Mouse (Mus musculus) neural tube, embryonic 12.5 days (tissue): ENCODE results near the gene Hormad2. TPM values are rescaled to one million over a fixed set of nuclear protein-coding genes. Genes with fewer than 3 reads are reported as not detected.

Experiments
- ATAC-seq: fragments of 200-750 bp; cut with Nextera tagmentation; 2 replicates; pipeline ENCODE4 v1.8.0; 2017; ENCODE audit warnings: low read depth, mild to moderate bottlenecking, moderate TSS enrichment, moderate library complexity; ENCODE audit not compliant: low FRiP score
- H3K27ac ChIP-seq: fragments of 300-500 bp; sonication (generic); 2 replicates; pipeline ENCODE4 v1.5.1; 2016
- H3K27me3 ChIP-seq: fragments of 300-500 bp; sonication (generic); replicated peaks from 2 replicates; pipeline ENCODE4 v1.6.1; 2016; ENCODE audit warnings: mild to moderate bottlenecking
- H3K36me3 ChIP-seq: fragments of 300-500 bp; sonication (generic); 2 replicates; pipeline ENCODE4 v1.6.1; 2016; ENCODE audit warnings: mild to moderate bottlenecking
- H3K4me1 ChIP-seq: fragments of 300-500 bp; sonication (generic); 2 replicates; pipeline ENCODE4 v1.6.1; 2016
- H3K4me2 ChIP-seq: fragments of 300-500 bp; sonication (generic); replicated peaks from 2 replicates; pipeline ENCODE4 v1.6.1; 2016; ENCODE audit warnings: mild to moderate bottlenecking
- H3K4me3 ChIP-seq: fragments of 300-500 bp; sonication (generic); 2 replicates; pipeline ENCODE4 v1.5.1; 2016
- H3K9ac ChIP-seq: fragments of 300-500 bp; sonication (generic); 2 replicates; pipeline ENCODE4 v1.6.1; 2016; ENCODE audit warnings: mild to moderate bottlenecking
- H3K9me3 ChIP-seq: fragments of 300-500 bp; sonication (generic); 2 replicates; pipeline ENCODE4 v1.6.1; 2016; ENCODE audit warnings: mild to moderate bottlenecking
- WGBS: fragments of 180-500 bp; shearing (Covaris S2); methylation state at CpG from one replicate; pipeline ENCODE4 v1.1.7; 2016; 5-methylcytosine and 5-hydroxymethylcytosine counted together
- polyA plus RNA-seq: library from polyadenylated mRNA; unstranded; fragments of >200 nt; fragmentation: Nextera tagmentation; extraction: Ambion mirVana; gene quantifications from 2 replicates; pipeline ENCODE4 v1.2.1, GENCODE M21; 2016

Gene Hormad2
- polyA plus RNA-seq, 1 experiment from 2014 or later = not detected

DNA sequence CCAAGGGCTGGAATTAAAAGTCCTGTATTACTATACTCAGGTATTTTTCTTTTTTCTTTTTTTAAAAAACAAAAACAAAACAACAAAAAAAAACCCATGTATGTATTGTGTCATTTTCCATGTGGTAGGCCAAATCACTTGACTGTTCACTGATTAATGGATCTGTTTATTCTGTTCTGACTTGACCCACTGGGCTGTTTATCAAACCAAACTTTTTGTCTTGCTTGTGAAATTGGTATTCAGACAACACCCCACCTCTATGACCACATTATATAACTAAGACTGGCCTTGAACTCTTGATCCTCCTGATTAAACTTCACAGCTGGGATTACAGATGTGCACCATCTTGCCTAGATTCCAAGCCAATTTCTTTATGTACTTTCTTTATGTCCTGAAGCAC is 46.7 kb downstream of the Hormad2 start:
- Histone ChIP-seq H3K27ac (no peak overlapping the region), H3K4me1 (no peaks in the 10 kb centered on the region), H3K27me3 (no peaks in the 10 kb centered on the region), H3K4me3 (no peak overlapping the region), H3K9ac (no peak overlapping the region), H3K36me3 (no peaks in the 10 kb centered on the region), H3K4me2 (no peak overlapping the region), H3K9me3 (no peaks in the 10 kb centered on the region)
- ATAC-seq = no peak

DNA sequence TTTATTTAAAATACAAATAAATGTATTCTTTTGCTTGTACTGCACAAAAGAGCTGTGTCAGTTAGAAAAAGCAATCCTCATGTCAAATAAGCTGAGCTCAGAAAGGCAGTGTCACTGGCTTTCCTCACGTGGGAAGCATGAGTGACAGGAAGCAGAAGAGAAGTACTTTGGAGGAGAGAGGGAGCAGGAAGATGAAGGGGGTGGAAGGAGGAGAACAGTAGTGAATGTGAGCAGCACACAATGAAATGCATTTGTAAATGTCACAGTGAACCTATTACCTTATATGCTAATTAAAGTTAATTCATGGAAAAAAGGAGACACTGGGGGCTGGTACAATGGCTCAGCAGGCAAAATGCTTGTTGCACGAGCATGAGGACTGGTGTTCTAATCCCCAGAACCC is 52.9 kb downstream of the Hormad2 start:
- WGBS = 13% methylated on average over 2 of the region's 2 CpGs
- no peak overlapping the region for H3K9ac ChIP-seq
- no peaks in the 10 kb centered on the region for H3K4me1 ChIP-seq
- H3K4me3 ChIP-seq = no peak overlapping the region
- H3K36me3 ChIP-seq = no peaks in the 10 kb centered on the region
- H3K27me3 ChIP-seq = no peaks in the 10 kb centered on the region
- no peak overlapping the region for H3K4me2 ChIP-seq
- no peak overlapping the region for H3K27ac ChIP-seq
- H3K9me3 ChIP-seq = no peaks in the 10 kb centered on the region
- no peak for ATAC-seq

DNA sequence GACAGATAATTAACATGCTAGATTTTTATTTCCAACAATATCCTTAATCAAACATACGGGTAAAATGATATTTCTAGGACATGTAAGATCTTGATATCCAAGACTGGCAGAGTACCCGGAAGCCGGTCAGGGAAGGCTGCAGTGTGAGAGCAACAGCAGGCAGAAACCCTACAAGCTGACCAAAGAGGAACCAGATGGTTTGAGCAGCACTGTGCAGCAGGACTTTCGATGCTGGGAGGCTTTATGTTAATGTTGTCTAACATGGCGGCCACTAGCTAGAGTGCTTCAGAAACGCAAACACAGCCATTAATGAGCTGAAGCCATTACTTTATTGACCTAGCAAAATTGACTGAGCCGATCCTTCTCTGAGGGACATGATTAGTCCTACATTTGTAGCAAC is 58.6 kb downstream of the Hormad2 start:
- H3K4me2 ChIP-seq = no peak overlapping the region
- WGBS = 84% methylated on average over 7 of the region's 7 CpGs
- H3K27me3 ChIP-seq = no peaks in the 10 kb centered on the region
- H3K9ac ChIP-seq = no peak overlapping the region
- no peaks in the 10 kb centered on the region for H3K36me3 ChIP-seq
- ATAC-seq = no peak
- no peaks in the 10 kb centered on the region for H3K9me3 ChIP-seq
- H3K27ac ChIP-seq = no peak overlapping the region
- H3K4me3 ChIP-seq = no peak overlapping the region
- H3K4me1 ChIP-seq = no peaks in the 10 kb centered on the region

DNA sequence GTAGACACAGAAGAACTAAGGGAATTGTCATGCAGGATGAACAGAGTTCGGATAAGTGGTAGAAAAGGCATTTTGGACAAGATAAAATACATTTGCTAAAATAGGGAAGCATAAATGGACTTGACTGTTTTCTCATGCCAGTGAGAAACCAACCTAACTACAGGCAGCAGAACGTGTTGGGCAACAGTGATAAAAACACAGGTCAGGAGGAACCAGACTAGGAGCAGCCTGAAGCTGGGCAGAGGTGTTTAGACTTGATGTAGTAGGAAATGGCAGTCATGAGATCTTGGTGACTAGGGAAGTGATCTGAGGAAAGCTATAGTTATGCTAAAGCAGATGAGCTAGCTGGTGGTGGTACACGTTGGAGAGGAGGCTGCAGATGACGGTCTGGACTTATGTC is 61.0 kb downstream of the Hormad2 start:
- no peak overlapping the region for H3K4me3 ChIP-seq
- H3K4me2 ChIP-seq = no peak overlapping the region
- 78% methylated on average over 4 of the region's 4 CpGs for WGBS
- H3K36me3 ChIP-seq = no peaks in the 10 kb centered on the region
- no peak overlapping the region for H3K9ac ChIP-seq
- no peak overlapping the region for H3K27ac ChIP-seq
- no peaks in the 10 kb centered on the region for H3K9me3 ChIP-seq
- no peak for ATAC-seq
- H3K4me1 ChIP-seq = no peaks in the 10 kb centered on the region
- no peaks in the 10 kb centered on the region for H3K27me3 ChIP-seq

DNA sequence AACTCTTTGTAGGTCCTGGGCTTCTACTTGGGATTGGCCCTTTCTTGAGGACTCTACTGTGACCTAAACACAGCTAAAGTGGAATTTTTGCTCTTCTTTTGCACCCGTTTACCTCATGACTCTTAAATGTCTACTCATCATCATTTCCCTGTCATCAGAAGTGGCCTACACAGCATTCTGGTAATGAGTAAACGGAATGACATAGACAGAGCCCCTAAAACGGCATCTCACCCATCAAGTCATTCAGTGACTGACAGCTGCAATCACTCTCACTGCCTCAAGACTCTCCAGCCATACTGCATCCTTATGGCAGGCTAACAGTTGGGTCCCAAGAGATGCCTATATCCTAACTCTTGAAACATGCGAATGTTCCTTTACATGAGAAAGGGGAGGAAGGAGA is 74.5 kb downstream of the Hormad2 start:
- no peaks in the 10 kb centered on the region for H3K9me3 ChIP-seq
- no peaks in the 10 kb centered on the region for H3K27me3 ChIP-seq
- H3K36me3 ChIP-seq = no peaks in the 10 kb centered on the region
- no peak overlapping the region for H3K4me3 ChIP-seq
- H3K9ac ChIP-seq = no peak overlapping the region
- WGBS = 77% methylated on average over 4 of the region's 4 CpGs
- no peaks in the 10 kb centered on the region for H3K4me1 ChIP-seq
- no peak for ATAC-seq
- no peak overlapping the region for H3K4me2 ChIP-seq
- no peak overlapping the region for H3K27ac ChIP-seq

DNA sequence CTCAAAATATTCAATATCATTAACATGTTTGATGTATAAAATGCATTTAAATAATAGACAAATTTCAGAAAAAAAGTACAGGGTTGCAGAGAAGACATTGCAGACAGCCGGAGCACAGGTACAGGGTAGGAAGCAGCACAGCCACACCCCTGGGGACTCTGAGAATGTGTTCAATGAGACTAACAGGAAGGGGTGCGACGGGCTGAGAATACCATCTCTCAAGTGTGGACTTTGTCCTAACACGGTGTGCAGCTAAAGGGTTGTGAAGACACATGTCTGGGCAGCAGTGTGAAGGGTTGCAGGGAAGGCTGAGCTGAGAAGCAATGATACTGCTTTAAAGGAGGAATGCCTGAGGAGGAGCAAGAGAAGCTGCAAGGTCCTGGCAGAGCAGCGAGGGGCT is 85.5 kb downstream of the Hormad2 start:
- Histone ChIP-seq H3K9ac (no peak overlapping the region), H3K4me3 (no peak overlapping the region), H3K9me3 (no peaks in the 10 kb centered on the region), H3K4me2 (no peak overlapping the region), H3K27me3 (no peaks in the 10 kb centered on the region), H3K36me3 (no peaks in the 10 kb centered on the region), H3K27ac (no peak overlapping the region), H3K4me1 (no peaks in the 10 kb centered on the region)
- no peak for ATAC-seq
- 76% methylated on average over 5 of the region's 5 CpGs for WGBS

DNA sequence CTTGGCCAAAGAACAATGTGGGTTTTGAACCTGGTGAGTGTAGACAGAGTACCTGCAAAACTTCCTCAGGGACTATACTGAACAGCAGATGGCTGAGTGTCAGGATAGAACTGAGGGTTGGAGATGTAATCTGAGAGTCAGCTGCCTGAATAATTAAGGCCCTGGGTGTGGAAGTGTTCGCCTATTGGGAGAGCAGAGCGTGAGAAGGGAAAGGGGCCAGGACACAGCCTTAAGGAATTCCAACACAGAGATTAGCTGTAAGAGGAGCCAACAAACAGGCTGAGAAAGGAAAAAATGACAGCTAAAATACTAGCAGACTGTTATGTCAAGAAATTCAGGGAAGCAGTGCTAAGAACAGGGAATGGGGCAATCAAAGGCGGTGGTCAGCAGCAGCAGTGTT is 88.3 kb downstream of the Hormad2 start:
- no peak overlapping the region for H3K27ac ChIP-seq
- H3K4me3 ChIP-seq = no peak overlapping the region
- no peak for ATAC-seq
- WGBS = 65% methylated on average over 3 of the region's 3 CpGs
- no peaks in the 10 kb centered on the region for H3K9me3 ChIP-seq
- H3K4me1 ChIP-seq = no peaks in the 10 kb centered on the region
- H3K9ac ChIP-seq = no peak overlapping the region
- H3K4me2 ChIP-seq = no peak overlapping the region
- H3K36me3 ChIP-seq = no peaks in the 10 kb centered on the region
- H3K27me3 ChIP-seq = no peaks in the 10 kb centered on the region

DNA sequence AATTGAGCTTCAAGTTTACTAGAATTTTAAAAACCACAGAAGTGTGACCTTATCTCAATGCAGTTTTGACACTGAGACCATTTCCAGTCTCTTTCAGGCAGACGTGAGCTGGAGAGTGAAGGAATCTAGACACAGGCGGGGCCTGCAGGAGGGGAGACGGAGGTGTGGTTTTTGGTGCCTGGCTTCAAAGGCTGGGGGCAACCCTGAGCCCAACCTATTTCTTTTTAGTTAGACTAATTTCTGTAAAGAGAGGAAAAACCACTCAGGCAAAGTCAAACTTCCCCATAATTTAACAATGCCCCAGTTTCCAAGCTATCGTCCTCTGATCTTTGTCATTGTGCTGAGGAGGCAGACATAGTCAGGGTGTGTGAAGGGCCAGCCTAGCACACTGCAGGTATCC is 97.0 kb downstream of the Hormad2 start:
- H3K9ac ChIP-seq = no peak overlapping the region
- no peaks in the 10 kb centered on the region for H3K36me3 ChIP-seq
- WGBS = 52% methylated on average over 4 of the region's 4 CpGs
- H3K27ac ChIP-seq = no peak overlapping the region
- no peaks in the 10 kb centered on the region for H3K4me1 ChIP-seq
- no peak for ATAC-seq
- no peak overlapping the region for H3K4me2 ChIP-seq
- no peaks in the 10 kb centered on the region for H3K27me3 ChIP-seq
- no peak overlapping the region for H3K4me3 ChIP-seq
- no peaks in the 10 kb centered on the region for H3K9me3 ChIP-seq

DNA sequence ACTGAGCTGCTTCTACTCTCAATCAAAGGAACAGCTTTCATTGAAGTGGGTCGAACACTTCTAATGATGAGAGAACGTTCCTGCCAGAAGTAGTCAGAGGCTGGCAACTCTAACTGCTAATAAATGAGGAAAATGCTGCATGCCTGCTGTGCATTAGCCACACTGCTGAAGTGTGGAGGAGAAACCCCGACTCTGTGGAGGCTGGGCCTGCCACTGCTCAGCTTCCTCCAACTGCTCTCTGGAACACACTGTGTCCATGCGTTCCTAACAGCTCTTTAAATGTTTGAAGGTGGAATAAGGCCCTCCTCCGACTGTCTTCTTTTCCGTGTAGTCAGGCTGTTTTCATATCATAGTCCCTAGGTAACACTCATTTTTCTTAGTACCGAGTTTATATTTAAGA is 98.9 kb downstream of the Hormad2 start:
- Histone ChIP-seq H3K4me2 (no peak overlapping the region), H3K36me3 (no peaks in the 10 kb centered on the region), H3K27ac (no peak overlapping the region), H3K4me1 (no peaks in the 10 kb centered on the region), H3K27me3 (no peaks in the 10 kb centered on the region), H3K9me3 (no peaks in the 10 kb centered on the region), H3K9ac (no peak overlapping the region), H3K4me3 (no peak overlapping the region)
- ATAC-seq = no peak
- 59% methylated on average over 7 of the region's 7 CpGs for WGBS

DNA sequence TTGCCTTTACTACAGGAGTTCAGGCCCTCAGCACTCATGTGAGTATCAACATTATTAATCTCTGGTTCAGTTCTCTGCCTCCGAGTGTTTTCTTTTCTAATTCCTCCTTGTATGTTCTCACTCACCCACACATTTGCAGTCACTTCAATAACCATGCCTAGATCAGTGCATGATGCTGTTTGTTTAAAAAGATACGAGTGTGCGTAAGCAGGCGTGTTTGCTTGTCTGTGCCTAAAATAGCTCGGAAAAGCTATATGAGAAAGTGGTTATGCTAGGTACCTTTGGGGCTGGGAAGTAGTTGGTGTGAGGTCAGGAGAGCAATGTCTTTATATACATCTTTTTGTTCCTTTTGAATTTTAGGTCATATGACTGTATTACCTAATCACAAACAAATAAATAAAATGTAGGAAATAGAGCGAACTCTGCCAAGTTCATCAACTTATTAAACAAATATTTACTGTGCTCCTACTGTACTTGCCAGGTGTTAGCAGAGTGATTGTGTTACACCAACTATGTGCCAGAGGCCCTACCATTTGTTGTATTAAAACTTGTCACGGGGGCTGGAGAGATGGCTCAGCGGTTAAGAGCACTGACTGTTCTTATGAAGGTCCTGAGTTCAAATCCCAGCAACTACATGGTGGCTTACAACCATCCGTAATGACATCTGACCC is 100.7 kb downstream of the Hormad2 start:
- no peak overlapping the region for H3K4me2 ChIP-seq
- no peak overlapping the region for H3K9ac ChIP-seq
- no peak overlapping the region for H3K4me3 ChIP-seq
- no peaks in the 10 kb centered on the region for H3K36me3 ChIP-seq
- no peaks in the 10 kb centered on the region for H3K4me1 ChIP-seq
- no peaks in the 10 kb centered on the region for H3K27me3 ChIP-seq
- ATAC-seq = no peak
- no peaks in the 10 kb centered on the region for H3K9me3 ChIP-seq
- 94% methylated on average over 9 of the region's 9 CpGs for WGBS
- no peak overlapping the region for H3K27ac ChIP-seq

DNA sequence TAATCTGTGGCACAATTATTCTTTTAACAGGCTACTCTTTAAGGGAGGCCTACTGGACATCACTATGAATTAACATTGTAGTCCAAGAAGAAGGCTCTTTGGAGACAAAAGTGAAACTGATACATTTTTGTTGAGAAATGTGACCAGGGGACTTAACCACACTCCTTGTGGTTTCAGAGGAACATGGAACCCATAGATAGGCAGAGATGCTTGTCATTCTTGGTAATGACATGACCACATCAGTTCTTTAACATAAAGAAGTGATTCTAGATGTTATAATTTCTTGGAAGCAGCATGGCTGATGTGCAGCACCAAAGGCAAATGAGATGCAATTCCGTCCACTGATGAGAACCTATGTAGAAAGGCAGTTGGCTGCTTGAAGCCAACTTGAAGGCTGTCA is 101.6 kb downstream of the Hormad2 start:
- WGBS = 93% methylated on average over 1 of the region's 1 CpGs
- Histone ChIP-seq H3K27ac (no peak overlapping the region), H3K9me3 (no peaks in the 10 kb centered on the region), H3K4me3 (no peak overlapping the region), H3K4me1 (no peaks in the 10 kb centered on the region), H3K36me3 (no peaks in the 10 kb centered on the region), H3K4me2 (no peak overlapping the region), H3K9ac (no peak overlapping the region), H3K27me3 (no peaks in the 10 kb centered on the region)
- no peak for ATAC-seq

DNA sequence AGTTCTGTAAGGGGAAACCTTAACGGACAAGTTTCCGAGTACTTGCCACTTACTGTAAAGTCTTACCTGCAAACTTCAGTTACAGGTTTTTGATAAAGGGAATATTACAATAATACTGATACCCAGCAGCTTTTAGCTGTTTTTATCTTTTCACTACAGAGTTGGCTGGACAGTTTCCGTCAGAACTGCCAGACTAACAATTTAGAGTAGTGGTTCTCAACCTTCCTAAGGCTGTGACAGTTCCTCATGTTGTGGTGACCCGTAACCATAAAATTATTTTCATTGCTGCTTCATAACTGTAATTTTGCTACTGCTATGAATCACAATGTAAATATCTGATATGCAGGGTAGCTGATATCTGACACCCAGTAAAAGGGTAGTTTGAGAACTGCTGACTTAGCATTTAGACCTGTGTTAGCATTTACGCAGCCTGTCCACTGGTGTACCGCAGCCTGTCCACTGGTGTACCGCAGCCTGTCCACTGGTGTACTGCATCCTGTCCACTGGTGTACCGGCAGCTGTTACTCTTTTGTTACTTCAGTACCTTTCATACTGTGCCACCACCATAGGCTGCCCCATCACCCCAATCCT is 104.1 kb downstream of the Hormad2 start:
- Histone ChIP-seq H3K27me3 (no peaks in the 10 kb centered on the region), H3K4me1 (no peaks in the 10 kb centered on the region), H3K4me3 (no peak overlapping the region), H3K9me3 (no peaks in the 10 kb centered on the region), H3K36me3 (no peaks in the 10 kb centered on the region), H3K4me2 (no peak overlapping the region), H3K9ac (no peak overlapping the region), H3K27ac (no peak overlapping the region)
- ATAC-seq = no peak
- WGBS = 91% methylated on average over 8 of the region's 8 CpGs
